Mouse (Mus musculus): ENCODE measurements around the gene L3mbtl3.

L3mbtl3 gene

DNA sequence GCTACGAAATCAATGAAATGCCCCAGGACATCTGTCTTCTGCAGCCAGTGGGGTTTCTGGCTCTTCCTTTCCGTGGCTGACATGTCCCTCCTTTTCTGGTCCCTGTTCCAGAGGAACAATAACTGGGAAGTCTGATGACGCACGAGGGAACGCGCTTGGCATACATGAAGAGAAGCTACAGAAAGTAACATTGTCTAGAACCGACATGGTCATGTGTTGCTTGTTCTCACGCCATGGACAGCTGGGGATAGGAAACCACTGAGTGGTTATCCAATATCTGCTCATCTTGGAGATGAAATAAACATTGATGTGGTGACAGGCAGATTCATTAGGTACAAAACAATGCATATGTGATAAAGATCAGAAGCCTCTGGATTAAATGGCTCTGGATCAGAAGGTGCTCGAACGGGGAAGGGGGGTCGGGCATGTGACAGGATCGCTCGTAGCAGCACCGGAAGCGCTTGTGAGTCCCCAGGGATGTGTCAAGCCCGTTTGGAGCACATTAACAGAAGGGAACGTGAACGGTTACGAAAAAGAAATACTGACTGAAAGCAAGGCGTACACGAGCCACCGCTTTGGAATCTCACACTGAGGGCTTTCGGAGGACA lies 37.8 kb downstream of the L3mbtl3 start:
- DNase-seq (ENCODE audit: extremely low spot score), result no peak

DNA sequence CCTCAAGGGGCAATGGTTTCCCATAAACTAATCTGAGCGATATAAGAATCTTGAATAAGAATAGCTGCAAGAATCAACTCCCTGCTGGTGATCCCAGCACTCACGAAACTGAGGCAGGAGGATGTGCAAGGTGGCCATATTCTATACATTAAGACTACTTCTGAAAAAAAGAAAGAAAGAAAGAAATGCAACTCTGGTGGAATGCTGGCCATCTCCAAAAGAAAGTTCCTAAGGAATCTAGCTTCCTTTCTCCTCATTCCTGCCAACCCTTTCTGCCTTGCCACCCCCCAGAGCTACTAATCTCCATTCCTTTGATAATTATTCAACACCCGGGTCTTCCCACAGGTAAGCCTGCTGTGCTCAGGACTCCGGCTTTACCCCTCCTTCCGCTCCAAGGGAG lies 41.8 kb downstream of the L3mbtl3 start:
- no peak for DNase-seq (ENCODE audit: extremely low spot score)

DNA sequence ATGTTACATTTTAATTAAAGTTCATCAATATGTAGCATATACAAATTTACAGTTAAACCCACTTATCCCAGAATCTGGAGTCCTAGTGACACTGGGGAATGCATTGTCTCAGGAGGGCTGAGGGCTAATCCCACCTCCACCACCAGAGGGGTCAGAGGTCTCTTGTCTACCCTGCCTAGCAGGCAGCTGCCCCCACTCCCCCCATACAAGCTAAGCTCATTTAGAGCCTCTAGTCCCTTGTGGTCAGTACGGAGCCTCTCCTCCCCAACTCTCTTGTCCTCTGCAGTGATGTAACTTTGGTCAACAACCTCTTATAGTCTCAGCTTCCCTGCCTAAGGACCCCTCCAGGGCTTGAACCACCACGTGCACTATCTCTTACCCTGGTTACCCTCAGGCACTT lies 43.0 kb downstream of the L3mbtl3 start:
- DNase-seq (ENCODE audit: extremely low spot score), result peak; percentile 18

- no peak for DNase-seq (ENCODE audit: extremely low spot score)
Measured at GRCm38 (mm10) chr10:26328843-26329242, 46.9 kb downstream of the L3mbtl3 start.

GRCm38 (mm10) chr10:26327691-26328542 lies 47.9 kb downstream of the L3mbtl3 start:
- DNase-seq (ENCODE audit: extremely low spot score), result peak; percentile 14

DNA sequence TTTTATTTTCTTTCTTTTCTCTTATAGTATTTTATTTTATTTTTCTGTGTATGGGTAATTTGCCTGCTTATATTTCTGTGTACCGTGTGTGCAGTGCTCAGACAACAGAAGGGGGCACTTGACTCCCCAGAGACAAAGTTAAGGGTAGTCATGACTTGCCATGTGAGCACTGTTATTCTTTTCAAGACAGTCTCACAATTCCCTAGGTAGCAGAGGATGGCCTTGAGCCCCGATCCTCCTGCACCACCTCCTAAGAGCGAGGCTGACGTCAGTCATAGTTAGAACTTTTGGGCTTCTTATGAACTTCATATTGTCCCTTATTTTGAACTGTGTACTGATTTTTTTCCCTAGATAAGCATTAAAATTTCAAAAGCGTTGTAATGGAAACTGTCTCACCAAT lies 48.5 kb downstream of the L3mbtl3 start:
- no peak for DNase-seq (ENCODE audit: extremely low spot score)

- no peak for DNase-seq (ENCODE audit: extremely low spot score)
Measured at GRCm38 (mm10) chr10:26325320-26325719, 50.5 kb downstream of the L3mbtl3 start.

GRCm38 (mm10) chr10:26322344-26323051 lies 53.3 kb downstream of the L3mbtl3 start:
- no peak for DNase-seq (ENCODE audit: extremely low spot score)

- no peak for DNase-seq (ENCODE audit: extremely low spot score)
Measured at GRCm38 (mm10) chr10:26320679-26321078, 55.1 kb downstream of the L3mbtl3 start.

GRCm38 (mm10) chr10:26314327-26314726 lies 61.4 kb downstream of the L3mbtl3 start:
- DNase-seq (ENCODE audit: extremely low spot score), result no peak

DNA sequence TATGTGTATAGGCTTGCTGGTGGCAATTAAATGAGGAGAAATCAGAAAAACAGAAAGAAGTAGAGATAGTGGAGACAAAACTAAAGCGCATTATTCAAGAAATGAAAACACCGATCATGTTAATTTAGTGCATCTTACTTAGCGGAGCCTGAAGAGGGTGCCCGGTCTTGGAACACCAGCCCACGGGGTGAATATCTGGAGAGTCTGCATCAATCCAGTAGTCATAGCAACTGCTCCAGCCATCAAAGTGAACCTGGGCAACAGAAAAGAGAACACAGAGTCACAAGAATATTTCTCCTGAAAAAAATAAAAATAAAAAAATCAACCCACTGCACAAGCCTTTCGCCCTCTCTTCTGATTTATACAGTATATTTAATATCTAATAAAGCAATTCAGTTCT lies 72.3 kb downstream of the L3mbtl3 start:
- DNase-seq (ENCODE audit: extremely low spot score), result no peak

GRCm38 (mm10) chr10:26302336-26302735 lies 73.4 kb downstream of the L3mbtl3 start:
- no peak for DNase-seq (ENCODE audit: extremely low spot score)

DNA sequence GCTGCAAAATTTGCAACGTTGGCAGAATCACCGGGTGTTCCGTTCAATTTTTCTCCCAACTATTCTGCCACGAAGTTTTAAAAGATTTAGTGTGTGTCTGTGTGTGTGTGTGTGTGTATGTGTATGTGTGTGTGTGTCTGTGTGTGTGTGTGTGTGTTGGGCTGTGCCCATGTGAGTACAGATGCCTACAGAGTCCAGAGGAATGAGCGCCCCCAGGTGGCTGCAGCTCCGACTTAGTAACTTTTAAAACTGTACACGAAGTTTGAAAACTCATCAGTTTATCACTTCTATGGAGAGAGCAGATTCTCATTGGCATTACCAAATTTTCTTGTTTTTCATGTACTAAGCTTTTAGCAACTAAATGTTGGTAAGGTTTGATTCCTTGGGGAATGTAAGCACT lies 78.1 kb downstream of the L3mbtl3 start:
- DNase-seq (ENCODE audit: extremely low spot score), result no peak

GRCm38 (mm10) chr10:26297200-26297599 lies 78.6 kb downstream of the L3mbtl3 start:
- no peak for DNase-seq (ENCODE audit: extremely low spot score)

- DNase-seq (ENCODE audit: extremely low spot score), result no peak
Measured at GRCm38 (mm10) chr10:26287136-26287535, 88.6 kb downstream of the L3mbtl3 start.

- no peak for DNase-seq (ENCODE audit: extremely low spot score)
Measured at GRCm38 (mm10) chr10:26280009-26280408, 95.8 kb downstream of the L3mbtl3 start.

- no peak for DNase-seq (ENCODE audit: extremely low spot score)
Measured at GRCm38 (mm10) chr10:26275414-26275813, 100.4 kb downstream of the L3mbtl3 start.

GRCm38 (mm10) chr10:26263744-26264459 lies 111.9 kb downstream of the L3mbtl3 start:
- no peak for DNase-seq (ENCODE audit: extremely low spot score)

DNA sequence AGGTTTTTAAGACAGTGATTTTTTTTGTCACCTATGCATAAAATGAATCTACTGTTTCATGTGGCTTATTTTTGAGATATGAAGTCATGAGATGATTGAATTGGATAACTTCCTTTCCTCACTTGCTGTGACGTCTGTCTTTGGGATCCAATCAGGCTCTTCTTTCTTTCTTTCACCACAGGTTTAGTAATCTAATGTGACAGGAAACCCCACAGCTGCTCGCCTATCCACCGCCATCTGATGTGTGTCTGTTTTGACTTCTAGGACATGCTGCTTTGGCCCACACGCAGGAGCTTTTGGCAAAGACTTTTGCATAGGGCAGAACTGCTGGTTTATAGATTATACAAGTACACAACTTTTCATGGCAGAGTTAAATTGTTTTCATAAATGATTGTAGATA lies 115.9 kb downstream of the L3mbtl3 start:
- no peak for DNase-seq (ENCODE audit: extremely low spot score)

GRCm38 (mm10) chr10:26249426-26250165 lies 126.2 kb downstream of the L3mbtl3 start:
- no peak for DNase-seq (ENCODE audit: extremely low spot score)

- no peak for DNase-seq (ENCODE audit: extremely low spot score)
Measured at GRCm38 (mm10) chr10:26244466-26244865, 131.3 kb downstream of the L3mbtl3 start.
